Mouse (Mus musculus) intestine, embryonic 16.5 days (tissue): ENCODE results near the gene B3gat2. TPM values are rescaled to one million over a fixed set of nuclear protein-coding genes. Genes with fewer than 3 reads are reported as not detected.

ENCODE experiments used
- ATAC-seq: fragments of 200-750 bp; cut with Nextera tagmentation; 2 replicates; pipeline ENCODE4 v1.8.0; 2017; ENCODE audit warnings: moderate TSS enrichment, moderate library complexity
- H3K27ac ChIP-seq: fragments of 300-500 bp; sonication (generic); 2 replicates; pipeline ENCODE4 v1.5.1; 2014; ENCODE audit warnings: mild to moderate bottlenecking, low read length
- H3K27me3 ChIP-seq: fragments of 300-500 bp; sonication (generic); replicated peaks from 2 replicates; pipeline ENCODE4 v1.6.1; 2014; ENCODE audit warnings: low read length, control low read depth, mixed read lengths; ENCODE audit not compliant: control insufficient read depth, insufficient read depth
- H3K36me3 ChIP-seq: fragments of 300-500 bp; sonication (generic); 2 replicates; pipeline ENCODE4 v1.6.1; 2014; ENCODE audit warnings: low read length, control low read depth; ENCODE audit not compliant: control insufficient read depth, insufficient read depth
- H3K4me1 ChIP-seq: fragments of 300-500 bp; sonication (generic); 2 replicates; pipeline ENCODE4 v1.6.1; 2014; ENCODE audit warnings: low read length, control low read depth, mixed read lengths; ENCODE audit not compliant: control insufficient read depth, insufficient read depth
- H3K4me2 ChIP-seq: fragments of 300-500 bp; sonication (generic); 2 replicates; pipeline ENCODE4 v1.6.1; 2014; ENCODE audit warnings: low read depth, low read length, control low read depth
- H3K4me3 ChIP-seq: fragments of 300-500 bp; sonication (generic); 2 replicates; pipeline ENCODE4 v1.5.1; 2014; ENCODE audit warnings: mild to moderate bottlenecking, low read length
- H3K9ac ChIP-seq: fragments of 300-500 bp; sonication (generic); 2 replicates; pipeline ENCODE4 v1.6.1; 2014; ENCODE audit warnings: low read depth, low read length
- H3K9me3 ChIP-seq: fragments of 300-500 bp; sonication (generic); 2 replicates; pipeline ENCODE4 v1.6.1; 2016; ENCODE audit warnings: low read length, control low read depth; ENCODE audit not compliant: control insufficient read depth
- WGBS: fragments of 180-500 bp; shearing (Covaris S2); extraction: QIAGEN DNeasy Blood & Tissue Kit; methylation state at CpG from one replicate; pipeline ENCODE4 v1.1.7; 2014; 5-methylcytosine and 5-hydroxymethylcytosine counted together
- polyA plus RNA-seq: library from polyadenylated mRNA; unstranded; fragments of >200 nt; fragmentation: Nextera tagmentation; extraction: Ambion mirVana; gene quantifications from 2 replicates; pipeline ENCODE4 v1.2.1, GENCODE M21; 2015

The B3gat2 gene
- polyA plus RNA-seq, 1 experiment from 2014 or later = 0.29 TPM

DNA sequence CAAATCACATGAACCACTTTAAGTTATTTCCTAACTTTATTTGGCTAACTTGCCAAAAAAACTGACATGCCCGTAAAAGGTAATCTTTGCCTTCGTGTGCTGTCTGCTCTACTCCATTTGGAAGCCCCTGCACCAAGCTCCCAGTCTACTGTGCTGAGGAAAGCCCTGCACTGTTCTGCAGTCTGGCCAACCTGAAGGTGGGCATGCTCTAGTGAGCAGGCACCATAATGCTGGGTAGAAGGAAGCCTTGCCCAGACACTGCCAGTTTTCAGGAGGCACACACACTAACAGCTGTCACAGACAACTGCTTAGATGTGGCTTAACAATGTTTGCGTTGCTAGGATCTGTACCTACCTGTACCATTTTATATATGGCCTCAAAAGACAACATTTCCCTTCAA lies 94.1 kb downstream of the B3gat2 start:
- ATAC-seq = no peak
- no peak overlapping the region for H3K9ac ChIP-seq
- no peaks in the 10 kb centered on the region for H3K27me3 ChIP-seq
- no peaks in the 10 kb centered on the region for H3K36me3 ChIP-seq
- WGBS = 81% methylated on average over 3 of the region's 3 CpGs
- no peaks in the 10 kb centered on the region for H3K4me1 ChIP-seq
- H3K9me3 ChIP-seq = no peaks in the 10 kb centered on the region
- no peak overlapping the region for H3K4me3 ChIP-seq
- no peak overlapping the region for H3K4me2 ChIP-seq
- no peak overlapping the region for H3K27ac ChIP-seq

DNA sequence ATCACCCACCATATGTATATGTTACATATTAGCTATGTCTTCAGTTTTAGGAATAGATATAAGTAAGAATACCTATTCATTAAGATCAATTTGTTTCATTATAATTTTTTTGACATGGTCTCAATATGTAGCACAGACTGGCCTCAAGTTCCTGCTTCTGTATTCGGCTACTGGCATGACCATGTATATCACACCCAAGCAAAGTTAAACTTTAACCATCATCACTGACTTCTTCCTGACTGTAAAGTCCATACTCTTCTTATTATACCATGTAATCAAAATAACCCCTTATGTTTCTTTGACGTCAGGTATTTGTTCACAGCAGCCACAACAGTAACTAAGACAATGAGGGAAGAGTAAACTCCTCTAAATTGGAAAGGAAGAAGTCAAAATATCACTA lies 99.4 kb downstream of the B3gat2 start:
- no peaks in the 10 kb centered on the region for H3K9me3 ChIP-seq
- WGBS = 63% methylated on average over 2 of the region's 2 CpGs
- no peaks in the 10 kb centered on the region for H3K27me3 ChIP-seq
- no peaks in the 10 kb centered on the region for H3K4me1 ChIP-seq
- H3K4me2 ChIP-seq = no peak overlapping the region
- no peak overlapping the region for H3K27ac ChIP-seq
- H3K36me3 ChIP-seq = no peaks in the 10 kb centered on the region
- peak; percentile 74 for ATAC-seq
- H3K9ac ChIP-seq = no peak overlapping the region
- H3K4me3 ChIP-seq = no peak overlapping the region

DNA sequence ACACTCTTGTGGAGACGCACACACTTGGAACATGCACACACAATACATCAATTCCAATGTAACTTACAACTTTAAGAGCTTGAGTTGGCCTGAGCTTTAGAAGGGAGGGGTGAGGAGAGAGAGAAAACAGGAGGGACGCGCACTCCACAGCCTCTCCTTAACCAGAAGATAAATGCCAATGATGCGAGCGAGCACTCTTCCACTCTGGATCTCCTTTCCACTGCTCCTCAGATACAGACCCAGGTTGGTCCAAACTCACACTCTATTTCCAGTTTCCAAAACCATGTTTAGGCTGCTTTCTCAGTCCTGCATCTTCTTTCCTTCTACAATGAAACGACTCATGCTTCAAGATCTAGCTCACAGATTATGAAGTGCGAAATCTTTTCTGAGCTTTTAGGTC lies 104.0 kb downstream of the B3gat2 start:
- WGBS = 95% methylated on average over 7 of the region's 7 CpGs
- Histone ChIP-seq H3K9ac (no peak overlapping the region), H3K4me3 (no peak overlapping the region), H3K27me3 (no peaks in the 10 kb centered on the region), H3K9me3 (no peaks in the 10 kb centered on the region), H3K4me2 (no peak overlapping the region), H3K27ac (no peak overlapping the region), H3K36me3 (no peaks in the 10 kb centered on the region), H3K4me1 (no peaks in the 10 kb centered on the region)
- no peak for ATAC-seq

DNA sequence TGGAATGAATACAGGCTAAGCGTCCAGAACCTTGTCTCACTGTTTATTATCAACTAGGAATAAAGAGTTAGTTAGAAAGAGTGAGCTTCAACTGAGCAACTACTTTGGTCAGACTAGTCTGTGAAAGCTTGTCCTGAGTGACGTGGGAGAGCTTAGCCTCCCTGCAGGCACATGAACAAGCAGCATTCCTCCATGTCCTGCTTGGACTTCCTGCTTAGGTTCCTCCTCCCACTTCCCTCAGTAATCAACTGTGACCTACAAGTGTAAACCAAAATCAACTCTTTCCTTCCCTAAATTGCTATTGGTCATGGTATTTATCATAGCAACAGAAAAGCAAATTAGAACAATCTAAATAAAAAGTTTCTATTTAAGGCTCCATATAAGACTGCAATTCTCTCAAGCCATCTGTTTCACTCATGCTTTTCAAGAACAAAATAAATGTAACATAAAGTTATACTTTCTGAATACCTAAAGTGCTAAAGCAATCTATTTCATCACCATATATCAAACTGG lies 105.9 kb downstream of the B3gat2 start:
- no peak overlapping the region for H3K27ac ChIP-seq

DNA sequence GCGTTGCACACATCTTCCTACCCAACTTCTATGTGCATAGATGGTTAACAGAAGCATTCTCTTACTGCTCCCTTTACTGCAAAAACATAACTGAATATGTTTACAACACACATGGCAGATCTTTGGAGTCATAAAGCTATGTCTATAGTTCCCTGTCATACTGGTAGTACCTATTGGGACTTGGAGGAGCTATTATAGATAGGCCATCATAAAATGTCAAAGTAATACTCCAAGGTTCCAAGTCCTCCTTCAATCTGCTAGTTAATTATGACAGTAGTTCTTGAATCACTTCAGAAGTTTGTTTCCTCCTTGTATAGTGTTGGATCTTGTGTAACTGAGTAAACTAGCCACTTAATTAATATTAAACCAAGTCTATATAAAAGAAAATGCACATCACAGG lies 110.6 kb downstream of the B3gat2 start:
- Histone ChIP-seq H3K4me1 (no peaks in the 10 kb centered on the region), H3K9ac (no peak overlapping the region), H3K36me3 (peaks cover 9% of the 10 kb centered on the region; the same call in 1 of the 2 replicates), H3K27me3 (no peaks in the 10 kb centered on the region), H3K27ac (no peak overlapping the region), H3K4me2 (no peak overlapping the region), H3K4me3 (no peak overlapping the region), H3K9me3 (no peaks in the 10 kb centered on the region)
- peak; percentile 87 for ATAC-seq
- 95% methylated on average over 1 of the region's 1 CpGs for WGBS

More for the DNA sequence above, 105.9 kb downstream of the B3gat2 start:
- Histone ChIP-seq H3K9me3 (no peaks in the 10 kb centered on the region), H3K27me3 (no peaks in the 10 kb centered on the region), H3K4me3 (no peak overlapping the region), H3K9ac (no peak overlapping the region), H3K36me3 (no peaks in the 10 kb centered on the region), H3K4me1 (no peaks in the 10 kb centered on the region), H3K4me2 (no peak overlapping the region)
- WGBS = 68% methylated on average over 2 of the region's 2 CpGs
- no peak for ATAC-seq

DNA sequence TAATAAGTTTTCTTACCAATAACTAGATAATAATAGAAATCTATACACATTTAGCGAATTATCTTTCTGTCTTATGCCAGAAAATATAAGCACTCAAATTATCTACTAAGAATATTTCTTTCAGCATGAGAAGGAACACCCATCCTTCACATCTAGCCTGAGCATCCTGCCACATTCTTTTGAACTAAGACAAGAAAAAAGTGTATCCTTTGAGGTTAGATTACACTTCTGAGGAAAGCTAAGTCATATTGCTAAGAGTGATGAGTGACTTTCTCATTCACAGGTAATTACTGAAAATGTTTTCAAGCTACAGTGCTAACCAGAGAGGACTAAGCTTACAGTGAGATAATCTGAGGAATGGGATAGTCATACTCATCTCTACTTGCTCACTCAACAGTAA lies 121.1 kb downstream of the B3gat2 start:
- Histone ChIP-seq H3K27me3 (no peaks in the 10 kb centered on the region), H3K4me1 (no peaks in the 10 kb centered on the region), H3K36me3 (no peaks in the 10 kb centered on the region), H3K4me3 (no peak overlapping the region), H3K4me2 (no peak overlapping the region), H3K27ac (no peak overlapping the region), H3K9me3 (no peaks in the 10 kb centered on the region), H3K9ac (no peak overlapping the region)
- WGBS = 96% methylated on average over 1 of the region's 1 CpGs
- ATAC-seq = no peak

DNA sequence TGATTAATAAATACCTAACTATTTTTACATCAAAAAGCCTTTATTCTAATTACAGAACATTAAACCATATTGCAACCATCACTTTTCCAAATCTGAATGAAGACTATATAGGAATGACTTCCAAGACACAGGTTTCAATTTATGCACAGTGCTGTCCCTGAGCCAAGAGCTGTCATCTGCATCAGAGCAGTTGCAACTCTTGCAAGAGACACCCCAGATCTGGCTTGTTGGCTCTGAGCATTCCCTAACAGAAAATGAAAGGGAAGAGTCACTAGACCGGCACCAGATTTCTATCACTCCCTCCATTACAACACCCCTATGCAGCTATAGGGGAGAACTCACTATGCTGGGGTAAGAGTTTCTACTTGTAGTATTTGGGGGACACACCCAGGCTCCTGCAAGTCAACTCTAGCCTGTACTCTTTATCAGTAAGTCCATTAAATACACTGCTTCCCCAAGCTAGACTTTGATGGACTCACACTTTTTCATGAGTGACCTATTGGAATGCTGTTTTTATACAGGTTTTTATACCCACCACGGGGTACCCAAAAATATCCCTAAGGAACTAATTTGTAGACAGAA lies 122.6 kb downstream of the B3gat2 start:
- no peak for ATAC-seq
- Histone ChIP-seq H3K27ac (no peak overlapping the region), H3K36me3 (no peaks in the 10 kb centered on the region), H3K27me3 (no peaks in the 10 kb centered on the region), H3K4me1 (no peaks in the 10 kb centered on the region), H3K9ac (no peak overlapping the region), H3K9me3 (no peaks in the 10 kb centered on the region), H3K4me3 (no peak overlapping the region), H3K4me2 (no peak overlapping the region)
- whole genome bisulfite sequencing = 83% methylated on average over 2 of the region's 2 CpGs

DNA sequence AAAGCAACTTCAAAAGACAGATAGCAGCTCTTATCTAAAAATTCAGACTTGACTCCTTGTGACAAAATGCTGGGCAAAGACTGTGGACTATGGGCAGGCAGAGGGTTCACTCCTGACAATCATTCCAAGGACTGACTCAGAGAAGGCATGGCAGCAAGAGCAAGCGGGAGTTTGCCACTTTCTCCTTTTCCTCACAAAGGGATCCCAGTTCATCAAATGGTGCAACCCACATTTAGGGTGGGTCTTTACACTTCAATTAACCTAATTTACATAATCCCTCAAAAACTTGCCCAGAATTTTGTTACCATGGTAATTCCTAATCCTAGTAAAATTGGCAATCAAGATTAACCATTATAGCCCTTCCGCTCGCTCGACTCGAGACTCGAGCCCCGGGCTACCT lies 123.4 kb downstream of the B3gat2 start:
- no peak for ATAC-seq
- H3K4me1 ChIP-seq = no peaks in the 10 kb centered on the region
- H3K27me3 ChIP-seq = no peaks in the 10 kb centered on the region
- H3K36me3 ChIP-seq = no peaks in the 10 kb centered on the region
- H3K27ac ChIP-seq = no peak overlapping the region
- no peak overlapping the region for H3K4me3 ChIP-seq
- H3K4me2 ChIP-seq = no peak overlapping the region
- no peak overlapping the region for H3K9ac ChIP-seq
- WGBS = 92% methylated on average over 7 of the region's 7 CpGs
- no peaks in the 10 kb centered on the region for H3K9me3 ChIP-seq

DNA sequence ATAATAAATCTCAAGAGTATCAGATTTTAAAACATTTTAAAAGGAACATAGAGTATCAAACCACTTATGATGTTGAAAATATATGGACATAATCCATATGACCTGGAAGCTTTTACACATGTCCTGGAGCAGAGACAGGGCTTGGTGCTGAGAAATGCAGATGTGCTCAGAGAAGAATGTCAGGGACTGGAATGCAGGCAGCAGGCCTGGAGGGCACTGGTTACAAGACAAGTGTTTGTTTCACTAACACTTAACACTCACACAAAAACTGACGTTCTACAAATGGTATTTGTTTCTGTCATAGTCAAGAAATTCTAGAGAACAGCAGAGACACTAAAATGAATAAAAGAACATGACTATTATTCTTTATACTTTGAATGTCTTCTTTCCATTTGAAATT lies 130.5 kb downstream of the B3gat2 start:
- Histone ChIP-seq H3K27me3 (no peaks in the 10 kb centered on the region), H3K9ac (no peak overlapping the region), H3K4me2 (no peak overlapping the region), H3K9me3 (no peaks in the 10 kb centered on the region), H3K27ac (no peak overlapping the region), H3K36me3 (no peaks in the 10 kb centered on the region), H3K4me1 (no peaks in the 10 kb centered on the region), H3K4me3 (no peak overlapping the region)
- WGBS = 29% methylated on average over 1 of the region's 1 CpGs
- ATAC-seq = no peak
